Mouse (Mus musculus) CH12.LX (cell line): ENCODE data around the gene Hs3st6.

Experiments used
- CTCF ChIP-seq, 2 experiments: IDR thresholded peaks in 1 of 2; conservative IDR thresholded peaks in 1 of 2; 2 replicates each; pipeline ENCODE4 v1.5.1; 2011 to 2012; ENCODE audit warnings: low read depth in 2 of 2, low read length in 2 of 2, improper control_type of control experiment in 1 of 2, inconsistent platforms in 1 of 2, mild to moderate bottlenecking in 1 of 2, moderate library complexity in 1 of 2
- ELF1 ChIP-seq: IDR thresholded peaks from 2 replicates; pipeline ENCODE4 v1.6.1; 2014; ENCODE audit warnings: low read depth, mild to moderate bottlenecking, inconsistent platforms, low read length, improper control_type of control experiment
- EP300 ChIP-seq: IDR thresholded peaks from 2 replicates; pipeline ENCODE4 v1.6.1; 2011; ENCODE audit warnings: low read length, improper control_type of control experiment
- MAZ ChIP-seq: IDR thresholded peaks from 2 replicates; pipeline ENCODE4 v1.6.1; 2012; ENCODE audit warnings: low read depth, mild to moderate bottlenecking, inconsistent platforms, low read length, improper control_type of control experiment, moderate library complexity
- MEF2A ChIP-seq: IDR thresholded peaks from 2 replicates; pipeline ENCODE4 v1.6.1; 2014; ENCODE audit warnings: low read depth, mild to moderate bottlenecking, inconsistent platforms, low read length, improper control_type of control experiment, borderline replicate concordance
- POLR2A ChIP-seq: IDR thresholded peaks from 2 replicates; pipeline ENCODE4 v1.6.1; 2011; ENCODE audit warnings: low read depth, mild to moderate bottlenecking, improper control_type of control experiment, low read length
- TBP ChIP-seq: conservative IDR thresholded peaks from 2 replicates; pipeline ENCODE4 v1.6.1; 2011; ENCODE audit warnings: low read depth, low read length, improper control_type of control experiment
- ZKSCAN1 ChIP-seq: IDR thresholded peaks from 2 replicates; pipeline ENCODE4 v1.6.1; 2012; ENCODE audit warnings: low read depth, inconsistent platforms, low read length, improper control_type of control experiment, borderline replicate concordance
- ZMIZ1 ChIP-seq: IDR thresholded peaks from 2 replicates; pipeline ENCODE4 v1.6.1; 2012; ENCODE audit warnings: low read depth, mild to moderate bottlenecking, inconsistent platforms, low read length, improper control_type of control experiment
- ZNF384 ChIP-seq: IDR thresholded peaks from 2 replicates; pipeline ENCODE4 v1.6.1; 2012; ENCODE audit warnings: low read depth, low read length, improper control_type of control experiment, inconsistent platforms

DNA sequence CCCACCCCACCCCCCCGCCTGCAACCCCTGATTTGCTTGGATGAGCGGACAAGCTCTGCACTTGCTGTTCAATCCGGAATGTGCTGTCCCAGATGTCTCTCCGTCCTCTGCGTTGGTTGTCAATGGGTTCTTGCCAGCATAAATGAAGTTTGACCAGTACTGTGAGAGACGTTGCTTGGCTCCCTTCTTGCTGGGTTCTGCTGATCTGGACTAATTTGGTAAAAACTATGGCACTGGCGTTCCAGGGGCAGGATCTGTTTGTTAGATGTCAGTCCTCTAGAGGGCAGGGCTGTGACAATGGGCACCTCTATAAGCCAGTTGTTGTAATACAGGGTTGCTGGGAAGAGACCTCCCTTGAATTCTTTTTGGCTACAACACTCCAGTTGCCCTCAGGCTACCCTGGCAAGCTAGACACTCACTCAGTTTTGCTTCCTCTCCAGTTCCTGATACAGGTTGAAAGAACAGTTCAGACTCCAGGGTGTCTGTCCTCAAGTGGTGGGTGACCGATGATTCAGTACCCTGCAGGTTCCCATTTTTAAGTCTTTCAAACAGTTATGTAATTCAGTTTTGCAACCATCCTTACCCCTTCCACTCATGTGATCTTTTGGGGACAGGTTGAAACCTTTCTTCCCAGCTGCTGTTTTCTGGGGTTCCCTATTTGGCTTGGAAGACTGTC, 15.5 kb upstream of the Hs3st6 start:
- TF ChIP-seq CTCF (conservative IDR thresholded peaks at IDR 0.05 in 1 of 2, IDR thresholded peaks at IDR 0.05 in 1 of 2; ENCODE audit: low read depth in 2 of 2, low read length in 2 of 2) = peak in 1 of 2 experiments; percentile 47; a peak in 2 of 4 replicates
- TF ChIP-seq ZKSCAN1 = no peak
- TF ChIP-seq ZMIZ1 = no peak
- TF ChIP-seq TBP = no peak
- no peak for TF ChIP-seq ZNF384
- TF ChIP-seq POLR2A = no peak
- TF ChIP-seq EP300 = no peak
- TF ChIP-seq MAZ = no peak
- TF ChIP-seq MEF2A = no peak
- TF ChIP-seq ELF1 = no peak
